Mouse (Mus musculus): Measurements from ENCODE around the gene Dlg1.

DNA sequence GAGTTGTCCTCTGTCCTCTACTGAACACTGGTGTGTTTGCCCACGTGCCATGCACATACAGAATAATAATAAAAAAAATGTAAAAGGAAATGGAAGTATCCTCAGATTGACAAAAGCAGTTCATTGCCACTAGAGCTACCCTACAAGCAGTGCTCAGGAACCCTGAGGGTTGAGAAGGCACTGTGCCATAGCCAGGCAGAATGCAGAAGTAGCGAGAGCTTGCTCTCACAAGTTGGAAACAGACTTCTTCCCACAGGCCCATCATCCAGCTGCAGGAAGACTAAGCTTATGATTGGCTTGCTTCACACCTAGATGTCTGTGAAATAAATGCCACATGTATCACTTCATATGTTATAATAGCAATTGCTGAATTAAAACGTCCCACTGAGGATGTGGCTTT lies 203.7 kb downstream of the Dlg1 start:
- TF ChIP-seq CTCF (IDR thresholded peaks at IDR 0.05; ENCODE audit: low read depth, low read length) (no peak), GATA1 (IDR thresholded peaks at IDR 0.05; ENCODE audit: borderline replicate concordance, low read length) (no peak)
